Mouse (Mus musculus): Measurements from ENCODE around the gene Lsg1.

The Lsg1 gene

DNA sequence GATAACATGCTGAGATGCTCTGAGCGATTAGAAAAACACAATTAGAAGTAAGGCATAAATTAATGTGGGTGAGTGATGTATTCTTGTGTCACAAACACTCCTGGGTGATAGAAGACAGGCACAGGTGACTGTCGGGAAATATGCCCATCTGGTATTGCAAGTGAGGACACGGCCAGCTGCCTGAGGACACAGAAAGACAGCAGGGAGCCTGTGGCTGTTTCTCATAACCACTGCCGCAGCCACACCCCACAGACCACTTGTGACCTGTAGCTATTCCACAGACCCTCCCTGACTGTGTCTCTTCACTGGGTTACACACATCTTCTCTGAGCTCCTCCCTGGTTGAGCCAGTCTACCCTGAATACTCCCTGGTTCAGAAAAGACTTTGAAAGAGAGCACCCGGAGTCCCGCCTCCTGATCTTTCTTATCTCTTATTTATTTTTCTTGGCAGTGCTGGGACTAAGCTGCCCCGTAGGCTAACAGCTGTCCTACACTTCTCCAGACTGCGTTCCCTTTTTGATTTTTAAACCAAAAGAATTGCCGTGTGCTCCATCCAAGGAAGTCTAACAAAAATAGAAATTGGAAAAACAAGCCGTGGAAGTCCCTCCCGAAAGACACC, 69.6 kb downstream of the Lsg1 start:
- no peak for DNase-seq (ENCODE audit: inconsistent ontology term)

DNA sequence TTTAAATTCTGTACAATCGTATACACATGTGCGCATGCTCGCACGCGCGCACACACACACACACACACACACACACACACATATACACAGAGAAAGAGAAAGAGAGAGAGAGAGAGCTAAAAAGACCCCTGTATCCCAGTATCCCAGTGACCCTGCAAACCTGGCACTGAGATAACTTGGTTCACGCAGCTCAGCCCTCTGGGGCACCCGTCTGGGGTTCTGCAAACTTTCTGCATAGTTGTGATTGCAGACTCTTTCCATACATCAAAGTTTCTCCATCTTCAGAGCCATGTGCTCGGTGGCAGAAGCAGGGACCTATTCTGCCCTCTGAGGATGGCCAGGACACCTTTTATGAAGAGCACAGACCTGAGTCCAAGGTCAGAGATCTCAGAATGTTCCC, 70.4 kb downstream of the Lsg1 start:
- DNase-seq (ENCODE audit: inconsistent ontology term), result no peak

DNA sequence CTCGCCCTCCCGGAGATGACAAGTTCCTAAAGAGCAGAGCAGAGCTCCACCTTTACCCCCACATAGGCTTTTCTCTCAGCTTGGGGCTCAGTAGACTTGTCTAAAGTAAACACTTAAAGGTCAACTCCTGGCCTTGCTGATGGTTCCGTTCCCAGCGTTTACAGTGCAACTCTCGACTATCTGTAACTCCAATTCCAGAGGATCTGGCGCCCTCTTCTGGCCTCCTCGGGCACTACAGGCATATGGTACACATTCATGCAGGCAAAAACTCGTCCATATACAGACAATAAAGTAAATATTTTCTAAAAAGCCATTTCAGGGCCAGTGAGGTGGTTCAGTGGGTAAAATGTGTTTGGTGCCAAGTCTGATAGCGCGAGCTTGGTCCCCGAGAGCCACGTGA, 72.0 kb downstream of the Lsg1 start:
- DNase-seq (ENCODE audit: inconsistent ontology term), result no peak

DNA sequence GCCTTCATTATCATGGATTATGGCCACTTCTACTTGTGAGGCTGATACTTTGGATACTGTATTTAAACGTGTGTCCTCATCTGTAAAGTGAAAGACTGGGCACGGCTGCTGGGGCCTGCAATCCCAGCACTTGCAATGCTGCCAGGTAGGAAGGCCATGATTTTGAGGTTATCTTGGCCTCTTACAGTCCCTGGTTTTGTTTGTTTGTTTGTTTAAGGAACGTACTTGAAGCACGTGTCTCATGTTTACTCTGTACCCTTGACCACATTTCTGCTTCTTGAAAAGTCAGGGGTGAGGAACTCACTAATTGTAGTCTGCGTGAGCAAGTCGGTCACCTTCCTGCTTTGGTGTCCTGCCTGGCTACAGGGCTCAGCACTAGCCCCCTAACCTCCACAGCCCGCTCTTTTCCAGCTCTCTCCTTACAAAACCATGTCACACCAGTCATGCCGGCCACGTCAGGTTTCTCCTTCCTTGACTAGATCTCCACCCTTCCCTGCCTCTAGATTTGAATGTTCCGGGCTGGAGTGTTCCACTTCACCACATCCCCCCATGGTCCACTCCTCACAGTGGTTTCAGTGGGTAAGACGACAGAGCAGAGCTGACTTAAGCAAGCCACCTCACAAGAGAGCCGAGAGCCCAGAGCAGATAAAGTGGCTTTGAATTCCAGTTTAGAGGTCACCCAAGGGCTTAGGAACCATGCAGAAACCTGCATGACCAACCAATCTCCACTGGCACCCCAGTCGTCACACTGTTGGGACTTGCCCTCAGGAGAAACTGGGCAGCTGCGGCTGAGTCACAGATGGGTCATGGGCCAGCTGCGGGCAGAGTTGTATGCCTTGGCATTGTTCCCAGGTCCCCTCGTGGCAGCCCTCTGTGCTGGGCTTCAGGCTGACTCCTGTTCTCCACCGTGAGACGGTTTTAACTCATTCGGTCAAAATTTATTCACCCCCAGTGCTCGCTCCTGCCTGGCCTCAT, 74.1 kb downstream of the Lsg1 start:
- peak; percentile 92 for DNase-seq (ENCODE audit: inconsistent ontology term)

DNA sequence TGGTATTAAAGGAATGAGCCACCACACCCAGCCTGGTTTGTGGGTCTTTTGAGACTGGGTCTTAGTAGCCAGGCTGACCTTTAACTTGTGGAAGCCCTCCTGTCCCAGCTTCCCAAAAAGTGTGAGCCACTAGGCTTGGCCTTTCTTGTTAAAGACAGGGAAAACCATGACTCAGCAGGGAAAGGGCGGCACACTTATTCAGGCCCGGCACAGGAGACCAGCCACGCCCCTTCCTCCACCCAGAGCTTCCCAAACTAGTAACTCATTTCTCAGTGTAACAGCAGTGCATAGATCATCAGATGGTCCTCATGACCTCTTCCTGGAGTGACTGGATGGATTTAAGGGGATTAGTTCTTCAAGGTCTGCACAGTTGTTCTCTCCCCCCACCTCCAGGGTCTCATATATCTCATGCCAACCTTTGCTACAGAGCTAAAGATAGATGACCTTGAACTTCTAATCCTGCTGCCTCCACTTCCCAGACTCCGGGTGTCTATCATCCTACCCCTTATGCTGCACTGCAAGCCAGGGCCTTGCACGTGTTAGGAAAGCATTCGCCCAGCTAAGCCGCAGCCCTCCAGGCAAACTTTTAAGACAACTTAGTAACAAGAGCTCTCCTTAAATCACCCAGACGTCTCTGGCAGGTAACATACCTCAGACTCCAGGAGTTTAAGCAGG, 74.9 kb downstream of the Lsg1 start:
- DNase-seq (ENCODE audit: inconsistent ontology term), result no peak

DNA sequence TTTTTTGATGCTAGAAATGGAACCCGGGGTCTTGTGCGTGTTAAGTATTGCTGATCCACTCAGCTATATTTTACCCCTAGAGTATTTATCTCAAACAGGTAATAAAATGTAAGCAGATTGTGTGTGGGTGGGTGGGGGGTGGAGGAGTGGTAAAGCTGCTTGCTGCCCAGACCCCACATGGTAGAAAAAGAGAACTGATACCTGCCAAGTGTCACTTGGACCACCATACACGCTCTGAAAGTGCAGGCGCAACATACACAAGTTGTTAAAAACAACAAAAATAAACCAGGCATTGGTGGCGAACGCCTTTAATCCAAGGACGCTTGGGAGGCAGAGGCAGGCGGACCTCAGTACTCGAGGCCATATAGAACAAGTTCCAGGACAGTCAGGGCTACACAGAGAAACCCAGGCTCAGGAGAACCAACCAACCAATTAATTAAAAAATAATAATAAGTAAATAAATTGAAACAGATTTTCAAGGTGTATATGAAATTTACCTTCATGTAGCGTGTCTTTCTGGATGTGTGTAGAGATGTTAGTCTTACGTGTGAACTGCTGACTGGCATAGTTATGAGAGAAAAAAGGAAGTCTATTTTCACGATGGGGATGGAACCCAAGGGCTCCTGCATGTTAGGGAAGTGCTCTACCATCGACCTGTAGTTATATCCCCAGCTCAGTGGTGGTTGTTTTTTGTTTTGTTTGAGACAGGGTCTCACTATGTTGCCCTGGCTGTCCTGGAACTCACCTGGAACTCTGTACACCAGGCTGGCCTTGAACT, 75.6 kb downstream of the Lsg1 start:
- no peak for DNase-seq (ENCODE audit: inconsistent ontology term)

DNA sequence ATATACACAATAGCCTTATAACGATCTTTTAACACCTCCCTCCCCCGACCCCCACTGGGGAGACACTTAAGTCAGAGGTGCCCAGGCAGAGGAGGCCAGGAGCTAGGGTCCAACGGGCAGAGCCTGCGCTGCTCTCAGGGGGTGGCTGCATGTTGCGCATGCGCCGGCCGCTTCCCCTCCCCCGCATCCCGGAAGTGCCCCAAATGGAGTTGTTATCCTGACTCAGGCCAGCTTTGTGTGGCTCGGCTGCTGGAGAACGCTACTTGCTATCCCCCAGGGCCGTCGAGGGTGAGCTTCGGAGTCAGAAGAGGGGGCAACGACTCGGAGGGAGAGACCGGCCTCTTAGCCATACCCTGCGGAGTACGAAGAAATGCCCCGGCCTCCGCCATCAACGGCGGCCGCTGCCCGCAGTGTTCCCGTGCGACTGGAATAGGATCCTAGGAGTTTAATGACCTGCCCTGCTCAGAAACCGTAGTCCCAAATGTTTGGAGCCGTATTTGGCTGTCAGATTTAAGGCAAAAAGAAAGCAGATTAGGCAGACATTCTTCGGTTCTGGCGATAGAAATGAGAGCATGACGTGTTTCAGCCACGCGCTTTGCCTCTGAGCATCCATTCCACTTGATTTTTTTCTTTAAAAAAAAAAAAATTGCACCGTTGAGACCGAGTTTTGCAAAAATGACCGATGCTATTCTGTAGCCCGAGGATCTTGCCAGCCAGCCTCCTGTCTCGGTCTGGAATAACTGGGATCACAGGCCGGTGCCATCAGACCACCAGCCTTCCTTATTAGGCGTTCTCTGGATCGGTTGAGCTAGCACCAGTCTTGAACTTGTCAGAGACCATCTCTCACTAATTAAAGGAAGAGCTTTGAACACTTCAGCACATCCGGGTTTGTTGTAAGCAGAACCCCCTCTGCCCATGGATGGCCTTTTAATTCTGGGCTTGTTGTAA, 76.6 kb downstream of the Lsg1 start:
- peak; percentile 93 for DNase-seq (ENCODE audit: inconsistent ontology term)
